Mouse (Mus musculus): Measurements from ENCODE around the gene Ankrd7. TPM values are rescaled to one million over a fixed set of nuclear protein-coding genes. Genes with fewer than 3 reads are reported as not detected.
"Not testable (repeated sequence)": the region's sequence is repeated elsewhere in the genome, so short reads cannot be mapped to it uniquely, and the experiment has no call there.

Ankrd7 gene
- polyA plus RNA-seq (2012; rRNA removed): 0.10 TPM in 1 of 2 replicates, not detected in the other

- DNase-seq (ENCODE audit: low read depth): no peak
These were observed at the start of gene Ankrd7 for GRCm38 (mm10) chr6:18866018-18866417. Ankrd7 (plus strand) TSS chr6:18866318.

- DNase-seq (ENCODE audit: low read depth): no peak
These were observed 46.8 kb upstream of the Ankrd7 start for GRCm38 (mm10) chr6:18819343-18819742.

GRCm38 (mm10) chr6:18820246-18820645, 45.9 kb upstream of the Ankrd7 start:
- DNase-seq (ENCODE audit: low read depth): no peak

GRCm38 (mm10) chr6:18822812-18823211, 43.3 kb upstream of the Ankrd7 start:
- DNase-seq (ENCODE audit: low read depth): no peak

- no peak for DNase-seq (ENCODE audit: low read depth)
These were observed 33.2 kb upstream of the Ankrd7 start for GRCm38 (mm10) chr6:18832958-18833357.

GRCm38 (mm10) chr6:18844529-18844928, 21.6 kb upstream of the Ankrd7 start:
- not testable (repeated sequence) for DNase-seq (ENCODE audit: low read depth)

- not testable (repeated sequence) for DNase-seq (ENCODE audit: low read depth)
These were observed 20.5 kb upstream of the Ankrd7 start for GRCm38 (mm10) chr6:18845571-18845970.

- DNase-seq (ENCODE audit: low read depth): no peak
These were observed 17.9 kb upstream of the Ankrd7 start, which contains the start of gene Lsm8 for GRCm38 (mm10) chr6:18848051-18848701. Lsm8 (plus strand) TSS chr6:18848579.

- DNase-seq (ENCODE audit: low read depth): no peak
These were observed 17.4 kb upstream of the Ankrd7 start for GRCm38 (mm10) chr6:18848702-18849061.

GRCm38 (mm10) chr6:18855323-18855722, 10.8 kb upstream of the Ankrd7 start:
- no peak for DNase-seq (ENCODE audit: low read depth)

GRCm38 (mm10) chr6:18856487-18857078, 9.5 kb upstream of the Ankrd7 start:
- DNase-seq (ENCODE audit: low read depth): no peak

- DNase-seq (ENCODE audit: low read depth): no peak
These were observed 22.9 kb downstream of the Ankrd7 start for GRCm38 (mm10) chr6:18889030-18889429.

GRCm38 (mm10) chr6:18894142-18894541, 28.0 kb downstream of the Ankrd7 start:
- DNase-seq (ENCODE audit: low read depth): no peak

GRCm38 (mm10) chr6:18907173-18907572, 41.1 kb downstream of the Ankrd7 start:
- DNase-seq (ENCODE audit: low read depth): no peak

- no peak for DNase-seq (ENCODE audit: low read depth)
These were observed 47.1 kb downstream of the Ankrd7 start for GRCm38 (mm10) chr6:18913179-18913578.

- no peak for DNase-seq (ENCODE audit: low read depth)
These were observed 49.9 kb downstream of the Ankrd7 start for GRCm38 (mm10) chr6:18916021-18916420.

GRCm38 (mm10) chr6:18916471-18916870, 50.4 kb downstream of the Ankrd7 start:
- no peak for DNase-seq (ENCODE audit: low read depth)

Other genes with a start within 250 kb of the Ankrd7 start
- 21.7 and 27.7 TPM in 2 replicates for gene Lsm8, start 17.7 kb upstream of the Ankrd7 start, polyA plus RNA-seq (2012; rRNA removed)

All from gonadal fat pad, adult 2 months (tissue).